Mouse (Mus musculus): ENCODE measurements around the gene Zbtb40. TPM values are rescaled to one million over a fixed set of nuclear protein-coding genes. Genes with fewer than 3 reads are reported as not detected.

Gene Zbtb40
- polyA plus RNA-seq, 1 experiment, result 24.9 TPM

- H3K27ac ChIP-seq (ENCODE audit: control insufficient read depth, insufficient read depth, low read length), result no peak overlapping the region
- no peak for DNase-seq
- H3K4me3 ChIP-seq (ENCODE audit: control insufficient read depth, insufficient read depth, low read length), result no peak overlapping the region
- H3K27me3 ChIP-seq (ENCODE audit: control insufficient read depth, insufficient read depth, low read length), result peaks cover 5% of the 10 kb centered on the region
- no peak for TF ChIP-seq POLR2A (IDR thresholded peaks at IDR 0.05; ENCODE audit: control insufficient read depth, extremely low read depth, insufficient read depth, low read length, poor library complexity)
- no peak for TF ChIP-seq CTCF (IDR thresholded peaks at IDR 0.05; ENCODE audit: borderline replicate concordance, control insufficient read depth, extremely low read depth, insufficient read depth, low read length, poor library complexity)
- no peaks in the 10 kb centered on the region for H3K36me3 ChIP-seq (ENCODE audit: control insufficient read depth, insufficient read depth, low read length)
- no peaks in the 10 kb centered on the region for H3K4me1 ChIP-seq (replicated peaks; ENCODE audit: control insufficient read depth, insufficient read depth, low read length)
- 93% methylated on average over 4 of the region's 4 CpGs for WGBS
These were observed 86.2 kb downstream of the Zbtb40 start for GRCm38 (mm10) chr4:136962447-136962846.

- Histone ChIP-seq H3K27me3 (ENCODE audit: control insufficient read depth, insufficient read depth, low read length) (peaks cover 9% of the 10 kb centered on the region), H3K4me1 (replicated peaks; ENCODE audit: control insufficient read depth, insufficient read depth, low read length) (no peaks in the 10 kb centered on the region)
- DNase-seq, result no peak
These were observed 86.8 kb downstream of the Zbtb40 start for GRCm38 (mm10) chr4:136961642-136962285.

GRCm38 (mm10) chr4:136960581-136960980 is 88.0 kb downstream of the Zbtb40 start:
- WGBS, result 63% methylated on average over 9 of the region's 9 CpGs
- Histone ChIP-seq H3K27ac (ENCODE audit: control insufficient read depth, insufficient read depth, low read length) (no peak overlapping the region), H3K4me3 (ENCODE audit: control insufficient read depth, insufficient read depth, low read length) (no peak overlapping the region), H3K27me3 (ENCODE audit: control insufficient read depth, insufficient read depth, low read length) (peaks cover 9% of the 10 kb centered on the region), H3K4me1 (replicated peaks; ENCODE audit: control insufficient read depth, insufficient read depth, low read length) (no peaks in the 10 kb centered on the region), H3K36me3 (ENCODE audit: control insufficient read depth, insufficient read depth, low read length) (no peaks in the 10 kb centered on the region)
- no peak for DNase-seq
- TF ChIP-seq POLR2A (IDR thresholded peaks at IDR 0.05; ENCODE audit: control insufficient read depth, extremely low read depth, insufficient read depth, low read length, poor library complexity) (no peak), CTCF (IDR thresholded peaks at IDR 0.05; ENCODE audit: borderline replicate concordance, control insufficient read depth, extremely low read depth, insufficient read depth, low read length, poor library complexity) (no peak)

More at GRCm38 (mm10) chr4:136961642-136962285, 86.8 kb downstream of the Zbtb40 start:
- Histone ChIP-seq H3K27ac (ENCODE audit: control insufficient read depth, insufficient read depth, low read length) (no peak overlapping the region), H3K36me3 (ENCODE audit: control insufficient read depth, insufficient read depth, low read length) (no peaks in the 10 kb centered on the region), H3K4me3 (ENCODE audit: control insufficient read depth, insufficient read depth, low read length) (no peak overlapping the region)
- TF ChIP-seq POLR2A (IDR thresholded peaks at IDR 0.05; ENCODE audit: control insufficient read depth, extremely low read depth, insufficient read depth, low read length, poor library complexity) (no peak), CTCF (IDR thresholded peaks at IDR 0.05; ENCODE audit: borderline replicate concordance, control insufficient read depth, extremely low read depth, insufficient read depth, low read length, poor library complexity) (no peak)
- 40% methylated on average over 4 of the region's 4 CpGs for WGBS

- H3K4me3 ChIP-seq (ENCODE audit: control insufficient read depth, insufficient read depth, low read length), result no peak overlapping the region
- no peak overlapping the region for H3K27ac ChIP-seq (ENCODE audit: control insufficient read depth, insufficient read depth, low read length)
- H3K27me3 ChIP-seq (ENCODE audit: control insufficient read depth, insufficient read depth, low read length), result peaks cover 10% of the 10 kb centered on the region
- no peaks in the 10 kb centered on the region for H3K36me3 ChIP-seq (ENCODE audit: control insufficient read depth, insufficient read depth, low read length)
- WGBS, result 35% methylated on average over 3 of the region's 3 CpGs
- no peak for TF ChIP-seq CTCF (IDR thresholded peaks at IDR 0.05; ENCODE audit: borderline replicate concordance, control insufficient read depth, extremely low read depth, insufficient read depth, low read length, poor library complexity)
- no peak for TF ChIP-seq POLR2A (IDR thresholded peaks at IDR 0.05; ENCODE audit: control insufficient read depth, extremely low read depth, insufficient read depth, low read length, poor library complexity)
- DNase-seq, result no peak
- no peaks in the 10 kb centered on the region for H3K4me1 ChIP-seq (replicated peaks; ENCODE audit: control insufficient read depth, insufficient read depth, low read length)
These were observed 88.5 kb downstream of the Zbtb40 start for GRCm38 (mm10) chr4:136960068-136960467.

GRCm38 (mm10) chr4:136956751-136957446 is 91.7 kb downstream of the Zbtb40 start, which contains the start of gene Epha8:
Gene Epha8, minus strand, starts transcription at chr4:136956816.
- TF ChIP-seq POLR2A (IDR thresholded peaks at IDR 0.05; ENCODE audit: control insufficient read depth, extremely low read depth, insufficient read depth, low read length, poor library complexity) (no peak), CTCF (IDR thresholded peaks at IDR 0.05; ENCODE audit: borderline replicate concordance, control insufficient read depth, extremely low read depth, insufficient read depth, low read length, poor library complexity) (no peak)
- DNase-seq, result no peak

GRCm38 (mm10) chr4:136954562-136954961 is 94.0 kb downstream of the Zbtb40 start:
- no peaks in the 10 kb centered on the region for H3K36me3 ChIP-seq (ENCODE audit: control insufficient read depth, insufficient read depth, low read length)
- no peaks in the 10 kb centered on the region for H3K4me1 ChIP-seq (replicated peaks; ENCODE audit: control insufficient read depth, insufficient read depth, low read length)
- TF ChIP-seq POLR2A (IDR thresholded peaks at IDR 0.05; ENCODE audit: control insufficient read depth, extremely low read depth, insufficient read depth, low read length, poor library complexity) (no peak), CTCF (IDR thresholded peaks at IDR 0.05; ENCODE audit: borderline replicate concordance, control insufficient read depth, extremely low read depth, insufficient read depth, low read length, poor library complexity) (no peak)
- H3K27ac ChIP-seq (ENCODE audit: control insufficient read depth, insufficient read depth, low read length), result no peak overlapping the region
- H3K4me3 ChIP-seq (ENCODE audit: control insufficient read depth, insufficient read depth, low read length), result no peak overlapping the region
- H3K27me3 ChIP-seq (ENCODE audit: control insufficient read depth, insufficient read depth, low read length), result peaks cover 10% of the 10 kb centered on the region
- 83% methylated on average over 6 of the region's 6 CpGs for WGBS
- DNase-seq, result no peak

More at GRCm38 (mm10) chr4:136956751-136957446, 91.7 kb downstream of the Zbtb40 start, which contains the start of gene Epha8:
- Histone ChIP-seq H3K27me3 (ENCODE audit: control insufficient read depth, insufficient read depth, low read length) (peaks cover 10% of the 10 kb centered on the region), H3K4me3 (ENCODE audit: control insufficient read depth, insufficient read depth, low read length) (no peak within 1 kb of the TSS), H3K27ac (ENCODE audit: control insufficient read depth, insufficient read depth, low read length) (no peak within 1 kb of the TSS), H3K4me1 (replicated peaks; ENCODE audit: control insufficient read depth, insufficient read depth, low read length) (no peaks in the 10 kb centered on the region), H3K36me3 (ENCODE audit: control insufficient read depth, insufficient read depth, low read length) (no peaks in the 10 kb centered on the region)
- WGBS, result 12% methylated on average over 74 of the region's 75 CpGs

All from thymus, adult 2 months (tissue).